Mouse (Mus musculus) lung, embryonic 14.5 days (tissue): ENCODE data around the gene Gm17490. TPM values are rescaled to one million over a fixed set of nuclear protein-coding genes. Genes with fewer than 3 reads are reported as not detected.

ENCODE experiments used
- ATAC-seq: fragments of 200-750 bp; cut with Nextera tagmentation; 2 replicates; pipeline ENCODE4 v1.8.0; 2017; ENCODE audit warnings: mild to moderate bottlenecking, moderate TSS enrichment, moderate library complexity; ENCODE audit not compliant: insufficient read depth
- DNase-seq: peaks from one replicate; pipeline ENCODE4 v3.0.0-alpha.2; 2015
- H3K27ac ChIP-seq: fragments of 300-500 bp; sonication (generic); 2 replicates; pipeline ENCODE4 v1.5.1; 2014; ENCODE audit warnings: low read depth, mild to moderate bottlenecking, moderate library complexity
- H3K27me3 ChIP-seq: fragments of 300-500 bp; sonication (generic); 2 replicates; pipeline ENCODE4 v1.6.1; 2014; ENCODE audit warnings: low read length, control low read depth; ENCODE audit not compliant: insufficient read depth
- H3K36me3 ChIP-seq: fragments of 300-500 bp; sonication (generic); 2 replicates; pipeline ENCODE4 v1.6.1; 2014; ENCODE audit warnings: control low read depth; ENCODE audit not compliant: insufficient read depth
- H3K4me1 ChIP-seq: fragments of 300-500 bp; sonication (generic); 2 replicates; pipeline ENCODE4 v1.6.1; 2014; ENCODE audit warnings: antibody characterized with exemption, control low read depth; ENCODE audit not compliant: insufficient read depth
- H3K4me2 ChIP-seq: fragments of 300-500 bp; sonication (generic); 2 replicates; pipeline ENCODE4 v1.6.1; 2014; ENCODE audit warnings: mild to moderate bottlenecking
- H3K4me3 ChIP-seq: fragments of 300-500 bp; sonication (generic); 2 replicates; pipeline ENCODE4 v1.5.1; 2014; ENCODE audit warnings: low read depth, low read length
- H3K9ac ChIP-seq: fragments of 300-500 bp; sonication (generic); 2 replicates; pipeline ENCODE4 v1.6.1; 2014
- H3K9me3 ChIP-seq: fragments of 300-500 bp; sonication (generic); 2 replicates; pipeline ENCODE4 v1.6.1; 2016; ENCODE audit warnings: low read depth, low read length, control low read depth
- CTCF ChIP-seq: IDR thresholded peaks from 2 replicates; pipeline ENCODE4 v1.5.1; 2016; ENCODE audit warnings: antibody characterized with exemption, low read depth
- WGBS: fragments of 180-500 bp; shearing (Covaris S2); extraction: QIAGEN DNeasy Blood & Tissue Kit; methylation state at CpG from one replicate; pipeline ENCODE4 v1.1.7; 2014; 5-methylcytosine and 5-hydroxymethylcytosine counted together
- polyA plus RNA-seq: library from polyadenylated mRNA; unstranded; fragments of >200 nt; fragmentation: Nextera tagmentation; extraction: Ambion mirVana; gene quantifications from 2 replicates; pipeline ENCODE4 v1.2.1, GENCODE M21; 2014

Gene Gm17490
- polyA plus RNA-seq, 1 experiment from 2014 or later = not detected

- Histone ChIP-seq H3K4me2 (no peak overlapping the region), H3K9me3 (no peaks in the 10 kb centered on the region), H3K36me3 (no peaks in the 10 kb centered on the region), H3K4me1 (no peaks in the 10 kb centered on the region), H3K9ac (no peak overlapping the region), H3K27me3 (no peaks in the 10 kb centered on the region), H3K27ac (no peak overlapping the region), H3K4me3 (no peak overlapping the region)
- no peak for TF ChIP-seq CTCF
- ATAC-seq (0 out of 2 replicates have a peak, but pooled peaks have one; percentile 31), DNase-seq (peak; percentile 9)
- 26% methylated on average over 2 of the region's 2 CpGs for WGBS
Measured at GRCm38 (mm10) chr2:11659263-11659662, 33.2 kb upstream of the Gm17490 start.

- Histone ChIP-seq H3K36me3 (no peaks in the 10 kb centered on the region), H3K4me2 (no peak overlapping the region), H3K4me3 (no peak overlapping the region), H3K9ac (no peak overlapping the region), H3K27ac (no peak overlapping the region), H3K9me3 (no peaks in the 10 kb centered on the region), H3K27me3 (no peaks in the 10 kb centered on the region), H3K4me1 (no peaks in the 10 kb centered on the region)
- no peak for TF ChIP-seq CTCF
- 87% methylated on average over 2 of the region's 2 CpGs for WGBS
- ATAC-seq (no peak), DNase-seq (no peak)
Measured at GRCm38 (mm10) chr2:11657581-11657980, 31.5 kb upstream of the Gm17490 start.

GRCm38 (mm10) chr2:11654990-11655931, 29.2 kb upstream of the Gm17490 start:
- H3K4me2 ChIP-seq = no peak overlapping the region

GRCm38 (mm10) chr2:11653780-11654179, 27.7 kb upstream of the Gm17490 start:
- WGBS = 65% methylated on average over 5 of the region's 5 CpGs

More at GRCm38 (mm10) chr2:11654990-11655931, 29.2 kb upstream of the Gm17490 start:
- DNase-seq (peak; percentile 8), ATAC-seq (no peak)
- Histone ChIP-seq H3K4me3 (no peak overlapping the region), H3K36me3 (no peaks in the 10 kb centered on the region), H3K9ac (no peak overlapping the region), H3K27me3 (no peaks in the 10 kb centered on the region), H3K27ac (no peak overlapping the region), H3K9me3 (no peaks in the 10 kb centered on the region), H3K4me1 (no peaks in the 10 kb centered on the region)
- 52% methylated on average over 9 of the region's 9 CpGs for WGBS
- TF ChIP-seq CTCF = no peak

GRCm38 (mm10) chr2:11653330-11653729, 27.3 kb upstream of the Gm17490 start:
- DNase-seq = peak; percentile 23
- WGBS = 30% methylated on average over 6 of the region's 6 CpGs
- no peak; the same call in 1 of the 2 replicates for ATAC-seq

More at GRCm38 (mm10) chr2:11653780-11654179, 27.7 kb upstream of the Gm17490 start:
- H3K9me3 ChIP-seq = no peaks in the 10 kb centered on the region
- no peak overlapping the region for H3K4me2 ChIP-seq
- no peak overlapping the region for H3K4me3 ChIP-seq
- no peak overlapping the region for H3K27ac ChIP-seq
- H3K36me3 ChIP-seq = no peaks in the 10 kb centered on the region
- DNase-seq (no peak), ATAC-seq (no peak)
- no peak for TF ChIP-seq CTCF
- no peak overlapping the region for H3K9ac ChIP-seq
- no peaks in the 10 kb centered on the region for H3K4me1 ChIP-seq
- H3K27me3 ChIP-seq = no peaks in the 10 kb centered on the region

GRCm38 (mm10) chr2:11652780-11653179, 26.7 kb upstream of the Gm17490 start:
- H3K4me3 ChIP-seq = no peak overlapping the region
- ATAC-seq = no peak
- no peak overlapping the region for H3K9ac ChIP-seq
- no peak for DNase-seq
- no peaks in the 10 kb centered on the region for H3K9me3 ChIP-seq
- 68% methylated on average over 2 of the region's 2 CpGs for WGBS
- no peak overlapping the region for H3K4me2 ChIP-seq
- no peaks in the 10 kb centered on the region for H3K27me3 ChIP-seq
- no peaks in the 10 kb centered on the region for H3K4me1 ChIP-seq
- TF ChIP-seq CTCF = no peak
- H3K27ac ChIP-seq = no peak overlapping the region
- no peaks in the 10 kb centered on the region for H3K36me3 ChIP-seq

More at GRCm38 (mm10) chr2:11653330-11653729, 27.3 kb upstream of the Gm17490 start:
- Histone ChIP-seq H3K4me1 (no peaks in the 10 kb centered on the region), H3K27ac (no peak overlapping the region), H3K4me2 (no peak overlapping the region), H3K4me3 (no peak overlapping the region), H3K36me3 (no peaks in the 10 kb centered on the region), H3K9ac (no peak overlapping the region), H3K9me3 (no peaks in the 10 kb centered on the region), H3K27me3 (no peaks in the 10 kb centered on the region)
- no peak for TF ChIP-seq CTCF

GRCm38 (mm10) chr2:11652196-11652595, 26.1 kb upstream of the Gm17490 start:
- ATAC-seq = no peak
- no peak for DNase-seq

More at GRCm38 (mm10) chr2:11652196-11652595, 26.1 kb upstream of the Gm17490 start:
- no peak overlapping the region for H3K4me3 ChIP-seq
- H3K4me2 ChIP-seq = no peak overlapping the region
- no peaks in the 10 kb centered on the region for H3K36me3 ChIP-seq
- no peaks in the 10 kb centered on the region for H3K27me3 ChIP-seq
- no peak overlapping the region for H3K9ac ChIP-seq
- H3K4me1 ChIP-seq = no peaks in the 10 kb centered on the region
- no peak for TF ChIP-seq CTCF
- no peak overlapping the region for H3K27ac ChIP-seq
- WGBS = 77% methylated on average over 3 of the region's 3 CpGs
- no peaks in the 10 kb centered on the region for H3K9me3 ChIP-seq
